Mouse (Mus musculus): ENCODE results near the gene Hoxd12.

The Hoxd12 gene

GRCm38 (mm10) chr2:74666411-74666810 lies 8.4 kb upstream of the Hoxd12 start:
- DNase-seq = no peak

GRCm38 (mm10) chr2:74667191-74667841 lies 7.5 kb upstream of the Hoxd12 start:
- DNase-seq = no peak

GRCm38 (mm10) chr2:74667842-74668357 lies 6.9 kb upstream of the Hoxd12 start, which contains the start of gene Hoxd13:
TSS of gene Hoxd13 (plus strand) at chr2:74668310.
- DNase-seq = no peak

GRCm38 (mm10) chr2:74668370-74669229 lies 6.2 kb upstream of the Hoxd12 start:
- no peak for DNase-seq

- no peak for DNase-seq
These were observed 5.6 kb upstream of the Hoxd12 start for GRCm38 (mm10) chr2:74669230-74669578.

DNA sequence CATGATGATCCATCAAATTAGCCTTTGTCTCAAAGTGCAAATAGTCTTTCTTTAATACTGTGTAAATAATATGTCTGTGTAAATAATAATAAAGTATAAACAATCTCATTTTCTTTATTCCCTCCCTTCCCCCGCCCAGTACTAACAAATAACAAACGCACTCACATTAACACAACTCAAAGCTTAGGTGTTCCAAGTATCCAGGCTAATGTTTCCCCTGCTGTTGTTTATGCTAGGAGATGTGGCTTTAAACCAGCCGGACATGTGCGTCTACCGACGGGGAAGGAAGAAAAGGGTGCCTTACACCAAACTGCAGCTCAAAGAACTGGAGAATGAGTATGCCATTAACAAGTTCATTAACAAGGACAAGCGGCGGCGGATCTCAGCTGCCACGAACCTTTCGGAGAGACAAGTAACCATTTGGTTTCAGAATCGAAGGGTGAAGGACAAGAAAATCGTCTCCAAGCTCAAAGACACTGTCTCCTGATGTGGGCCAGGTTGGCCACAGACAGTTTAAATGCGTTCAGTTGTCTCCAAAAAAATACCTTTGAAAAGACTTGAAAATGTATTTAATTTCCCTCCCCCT lies 5.1 kb upstream of the Hoxd12 start:
- no peak for DNase-seq

- DNase-seq = no peak
These were observed 4.1 kb upstream of the Hoxd12 start for GRCm38 (mm10) chr2:74670632-74671188.

GRCm38 (mm10) chr2:74671847-74672246 lies 3.0 kb upstream of the Hoxd12 start:
- DNase-seq = no peak

DNA sequence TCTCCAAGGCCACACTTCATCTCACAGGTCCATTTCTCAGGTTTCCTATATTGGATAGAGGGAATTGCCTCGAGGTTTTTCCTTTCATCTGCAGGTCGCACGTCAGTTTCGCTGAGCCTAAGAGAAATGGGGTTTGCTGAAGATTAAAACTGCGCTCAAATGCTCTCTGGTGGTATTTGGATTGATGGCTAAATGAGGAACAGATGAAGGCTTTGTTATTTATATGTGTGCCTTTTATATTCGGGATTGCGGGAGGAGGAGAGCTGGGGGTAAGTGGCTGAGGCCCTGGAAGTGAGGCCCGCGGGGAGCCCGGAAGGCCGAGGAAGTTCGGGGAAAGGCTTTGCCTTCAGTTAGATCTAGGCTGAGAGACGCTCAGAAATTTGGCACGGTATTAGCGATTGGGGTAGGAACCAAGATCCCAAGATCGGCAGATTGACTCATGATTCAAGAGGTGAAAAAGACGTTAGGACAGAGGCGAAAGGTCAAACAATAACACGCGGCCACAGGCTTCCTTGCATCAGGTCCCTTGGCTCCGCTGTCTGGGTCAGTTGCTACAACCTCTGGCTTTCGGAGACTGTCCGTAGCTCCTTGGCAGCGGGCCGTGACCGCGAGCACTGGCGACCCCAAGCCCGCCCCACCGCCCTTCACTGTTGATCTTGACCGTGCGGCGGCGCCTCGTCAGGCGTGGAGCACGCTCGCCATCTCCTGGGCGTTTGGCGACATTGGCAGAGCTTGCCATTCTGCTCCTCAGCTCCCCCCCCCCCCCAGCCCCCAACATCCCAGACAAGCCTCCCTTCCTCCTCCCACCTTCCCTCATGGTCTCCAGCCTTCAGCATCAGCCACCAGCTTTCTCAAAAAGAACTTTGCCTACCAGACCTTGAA lies 2.1 kb upstream of the Hoxd12 start:
- no peak for DNase-seq

GRCm38 (mm10) chr2:74673835-74674425 lies 883 bp upstream of the Hoxd12 start:
- DNase-seq = no peak

GRCm38 (mm10) chr2:74675666-74676282 lies 961 bp downstream of the Hoxd12 start:
- DNase-seq = no peak

DNA sequence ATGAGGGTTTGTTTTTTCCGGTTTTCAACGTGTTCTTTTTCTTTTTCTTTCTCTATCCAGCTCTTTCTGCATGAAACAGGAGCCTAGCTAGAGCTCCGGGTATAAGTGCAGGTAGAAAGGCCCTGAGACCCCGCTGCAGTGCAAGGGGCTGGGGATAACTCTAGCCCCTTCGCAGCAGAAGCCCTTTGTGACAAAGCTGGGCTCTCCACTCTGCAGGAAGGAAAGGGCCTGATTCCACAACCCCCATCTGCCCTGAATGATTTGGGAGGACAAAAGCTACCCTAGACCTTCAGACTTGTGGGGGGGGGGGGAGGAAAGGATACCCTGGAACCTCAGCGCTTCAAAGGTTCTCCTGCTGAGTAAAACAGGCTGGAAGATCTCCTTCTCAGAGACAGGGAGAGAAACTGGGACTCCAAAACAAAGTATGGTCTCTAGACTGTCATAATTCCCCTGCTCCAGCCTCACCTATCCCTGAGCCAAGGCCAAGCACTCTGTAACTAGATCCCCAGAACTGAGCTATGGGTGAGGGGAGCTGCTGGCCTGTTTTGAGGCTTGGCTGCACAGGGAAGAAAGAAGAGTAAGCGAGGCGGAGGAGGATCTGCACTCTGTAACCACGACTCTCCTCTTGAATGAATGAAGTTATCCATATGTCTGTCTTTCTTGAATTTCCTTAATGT lies 1.7 kb downstream of the Hoxd12 start:
- no peak for DNase-seq

DNA sequence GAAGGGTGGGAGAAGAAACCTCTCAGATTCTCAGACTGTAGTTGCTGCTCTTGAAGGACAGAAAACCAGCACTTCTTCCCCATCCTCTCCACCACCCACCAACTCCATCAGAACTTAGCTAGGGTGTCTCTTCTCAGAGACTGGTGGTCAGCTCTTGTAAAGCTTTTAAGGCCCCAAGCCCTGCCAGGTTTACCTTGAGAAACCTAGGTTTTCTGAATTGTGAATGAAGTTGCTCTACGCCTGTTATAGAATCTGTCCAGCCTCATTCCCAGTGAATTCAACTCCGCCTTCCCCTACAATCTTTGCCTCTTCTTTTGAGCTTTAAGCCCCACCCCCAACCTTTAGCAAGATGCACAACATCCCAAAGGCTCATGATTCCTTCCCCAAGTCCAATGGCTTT lies 2.3 kb downstream of the Hoxd12 start:
- no peak for DNase-seq

GRCm38 (mm10) chr2:74678891-74679595 lies 4.2 kb downstream of the Hoxd12 start, which contains the start of gene Hoxd11:
TSS of gene Hoxd11 (plus strand) at chr2:74679557.
- no peak for DNase-seq

DNA sequence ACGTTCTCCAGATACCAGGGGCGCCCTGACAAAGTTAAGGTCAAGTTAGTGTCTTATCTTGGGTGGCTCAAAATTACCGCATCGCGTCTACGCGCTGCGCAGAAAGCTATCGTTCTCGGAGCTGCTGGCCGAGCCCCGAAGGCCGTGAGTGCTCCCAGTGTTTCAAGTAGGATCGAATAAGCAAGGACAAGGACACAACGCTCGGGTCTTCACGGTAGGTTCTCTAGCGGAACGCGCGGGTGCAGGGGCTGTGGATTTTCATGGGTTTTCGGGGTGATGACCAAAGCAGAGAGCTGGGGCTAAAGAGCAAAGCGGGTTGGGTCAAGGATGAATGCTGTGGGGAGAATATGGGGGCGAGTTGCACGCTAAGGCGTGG lies 4.8 kb downstream of the Hoxd12 start:
- DNase-seq = no peak

DNA sequence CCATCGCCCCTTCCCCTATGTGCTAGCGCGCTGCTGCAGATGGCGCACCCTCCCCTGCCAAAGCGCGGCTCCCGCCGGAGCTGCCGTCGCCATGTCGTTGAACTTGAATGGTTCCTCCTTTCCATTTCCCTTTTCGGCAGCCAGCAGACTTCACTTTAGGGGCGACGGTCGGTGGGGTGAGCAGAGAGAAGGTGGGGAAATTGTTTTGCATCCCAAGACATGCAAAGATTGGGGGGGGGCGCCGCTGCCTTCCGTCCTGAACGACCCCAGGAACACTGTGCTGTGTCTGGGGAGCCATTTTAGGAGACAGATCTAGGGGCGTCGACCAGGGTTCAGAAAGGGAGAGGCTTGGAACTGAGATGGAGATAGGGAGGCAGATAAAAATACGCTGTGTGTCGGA lies 5.2 kb downstream of the Hoxd12 start:
- no peak for DNase-seq

- DNase-seq = no peak
These were observed 6.0 kb downstream of the Hoxd12 start for GRCm38 (mm10) chr2:74680561-74681398.

DNA sequence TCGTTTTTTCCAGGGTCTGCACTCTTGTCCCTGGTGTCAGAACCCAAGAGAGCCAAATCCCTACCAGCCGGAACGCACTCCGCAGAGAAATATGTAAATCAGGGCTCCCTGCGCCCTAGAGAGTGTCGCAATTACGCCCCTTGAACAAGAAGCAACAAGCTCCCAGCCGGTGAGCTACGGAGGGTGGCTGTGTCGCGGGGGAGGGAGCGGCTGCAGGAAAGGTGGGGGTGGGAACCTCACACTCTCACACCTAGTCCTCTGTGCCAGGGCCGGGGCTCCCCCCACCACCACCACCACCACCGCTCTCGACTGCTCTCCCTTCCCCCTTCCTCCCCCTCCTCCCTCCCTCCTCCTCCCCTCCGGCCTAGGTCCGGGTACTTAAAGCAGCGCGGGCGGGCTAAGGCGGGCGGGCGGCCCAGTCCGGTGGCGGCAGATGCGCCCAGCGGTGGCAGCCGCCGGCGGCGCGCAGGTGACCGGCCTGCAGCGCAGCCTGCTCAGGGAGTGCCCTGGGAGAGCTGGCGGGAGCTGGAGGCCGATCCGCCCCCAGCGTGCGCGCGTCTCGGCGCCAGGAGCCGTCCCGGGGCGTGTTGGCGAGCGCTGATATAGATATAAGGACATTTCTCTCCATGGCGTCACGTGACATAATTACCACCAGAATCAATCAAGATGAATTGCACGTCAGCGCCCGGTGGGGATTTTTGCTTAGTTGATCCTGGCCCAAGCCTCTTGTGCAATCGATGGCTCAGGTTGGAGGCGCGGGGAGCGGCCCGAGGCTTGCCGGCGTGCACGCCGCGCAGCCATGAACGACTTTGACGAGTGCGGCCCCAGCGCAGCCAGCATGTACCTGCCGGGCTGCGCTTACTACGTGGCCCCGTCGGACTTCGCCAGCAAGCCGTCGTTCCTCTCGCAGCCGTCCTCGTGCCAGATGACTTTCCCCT lies 7.0 kb downstream of the Hoxd12 start:
- no peak for DNase-seq
